Mouse (Mus musculus): ENCODE results near the gene March8. TPM values are rescaled to one million over a fixed set of nuclear protein-coding genes. Genes with fewer than 3 reads are reported as not detected.
"Not testable (repeated sequence)": the region's sequence is repeated elsewhere in the genome, so short reads cannot be mapped to it uniquely, and the experiment has no call there.

Gene March8
- polyA plus RNA-seq, 1 experiment from 2014 or later = 35.7 TPM

DNA sequence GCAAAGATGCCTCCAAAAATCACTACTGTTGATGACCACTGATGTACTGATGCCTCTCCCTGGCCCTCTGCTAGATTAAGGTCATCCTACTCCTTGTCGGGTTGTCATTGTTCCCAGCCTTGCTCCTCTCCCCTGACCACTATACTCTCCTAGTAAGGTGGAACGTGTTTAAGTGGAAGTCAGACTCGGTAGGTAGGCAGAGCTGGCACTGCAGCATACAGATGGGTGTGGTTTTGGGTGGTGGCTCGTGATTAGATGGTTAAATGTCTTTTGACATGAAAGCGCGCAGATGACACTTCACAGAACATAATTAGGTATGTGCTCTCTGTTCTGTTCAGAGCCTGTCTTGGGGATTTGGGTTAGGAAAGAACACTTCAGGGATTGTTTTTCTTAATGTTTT lies 12.8 kb downstream of the March8 start:
- H3K27me3 ChIP-seq (replicated peaks) = no peaks in the 10 kb centered on the region
- peaks cover 18% of the 10 kb centered on the region for H3K4me1 ChIP-seq (replicated peaks)
- H3K9me3 ChIP-seq (replicated peaks) = no peaks in the 10 kb centered on the region
- no peak overlapping the region for H3K4me3 ChIP-seq
- no peaks in the 10 kb centered on the region for H3K36me3 ChIP-seq
- peak; percentile 83 for ATAC-seq (ENCODE audit: insufficient number of reproducible peaks, low FRiP score)
- 0 out of 2 replicates have a peak overlapping the region, but pooled peaks have one; percentile 7 for H3K4me2 ChIP-seq
- WGBS = 70% methylated on average over 6 of the region's 6 CpGs
- H3K9ac ChIP-seq = no peak overlapping the region
- 0 out of 2 replicates have a peak overlapping the region, but pooled peaks have one; percentile 17 for H3K27ac ChIP-seq (ENCODE audit: poor library complexity, severe bottlenecking)

DNA sequence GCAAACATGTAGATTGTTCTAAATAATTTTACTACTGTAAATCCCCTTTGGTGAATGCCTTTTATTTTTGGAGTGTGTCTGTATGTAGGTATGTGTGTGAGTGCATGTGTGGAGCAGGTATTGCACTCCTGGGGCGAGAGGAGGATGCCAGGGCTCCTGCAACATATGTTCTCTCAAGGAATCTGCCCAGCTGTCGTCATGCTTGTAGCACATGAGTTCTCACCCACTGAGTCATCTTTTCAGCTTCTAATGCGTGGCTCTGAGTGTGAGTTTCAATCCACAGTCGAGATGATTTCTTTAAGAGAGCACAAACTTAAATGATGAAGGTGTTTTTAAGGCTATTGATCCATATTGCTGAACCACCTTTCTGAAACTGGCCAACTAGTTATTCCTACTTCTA lies 13.7 kb downstream of the March8 start:
- no peaks in the 10 kb centered on the region for H3K36me3 ChIP-seq
- no peak for ATAC-seq (ENCODE audit: insufficient number of reproducible peaks, low FRiP score)
- peaks cover 18% of the 10 kb centered on the region for H3K4me1 ChIP-seq (replicated peaks)
- H3K9me3 ChIP-seq (replicated peaks) = no peaks in the 10 kb centered on the region
- no peak overlapping the region for H3K27ac ChIP-seq (ENCODE audit: poor library complexity, severe bottlenecking)
- 74% methylated on average over 4 of the region's 4 CpGs for WGBS
- no peak overlapping the region for H3K4me3 ChIP-seq
- no peak overlapping the region for H3K4me2 ChIP-seq
- H3K9ac ChIP-seq = no peak overlapping the region
- H3K27me3 ChIP-seq (replicated peaks) = no peaks in the 10 kb centered on the region

DNA sequence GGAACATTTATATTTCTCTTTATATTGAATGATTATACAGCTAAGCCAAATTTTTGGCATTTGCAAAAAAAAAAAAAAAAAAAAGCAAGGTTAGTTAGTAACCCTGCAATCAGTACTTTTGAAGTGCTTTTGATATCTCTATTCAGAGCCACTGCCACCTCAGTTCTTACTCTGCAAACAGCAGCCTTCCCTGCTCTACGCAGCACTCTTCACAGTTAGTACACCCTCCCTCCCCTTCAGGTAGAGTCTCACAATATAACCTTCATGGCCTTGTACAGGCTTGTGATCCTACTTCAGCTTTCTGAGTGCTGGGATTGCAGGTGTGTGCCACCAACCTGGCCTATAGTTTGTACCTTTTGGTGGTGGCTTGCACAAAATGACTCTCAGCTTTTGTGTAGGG lies 15.6 kb downstream of the March8 start:
- Histone ChIP-seq H3K27me3 (replicated peaks) (no peaks in the 10 kb centered on the region), H3K4me3 (no peak overlapping the region), H3K9ac (no peak overlapping the region), H3K4me1 (replicated peaks) (peaks cover 18% of the 10 kb centered on the region), H3K27ac (ENCODE audit: poor library complexity, severe bottlenecking) (no peak overlapping the region), H3K9me3 (replicated peaks) (no peaks in the 10 kb centered on the region), H3K36me3 (no peaks in the 10 kb centered on the region), H3K4me2 (no peak overlapping the region)
- ATAC-seq (ENCODE audit: insufficient number of reproducible peaks, low FRiP score) = no peak
- WGBS = 77% methylated on average over 1 of the region's 1 CpGs

DNA sequence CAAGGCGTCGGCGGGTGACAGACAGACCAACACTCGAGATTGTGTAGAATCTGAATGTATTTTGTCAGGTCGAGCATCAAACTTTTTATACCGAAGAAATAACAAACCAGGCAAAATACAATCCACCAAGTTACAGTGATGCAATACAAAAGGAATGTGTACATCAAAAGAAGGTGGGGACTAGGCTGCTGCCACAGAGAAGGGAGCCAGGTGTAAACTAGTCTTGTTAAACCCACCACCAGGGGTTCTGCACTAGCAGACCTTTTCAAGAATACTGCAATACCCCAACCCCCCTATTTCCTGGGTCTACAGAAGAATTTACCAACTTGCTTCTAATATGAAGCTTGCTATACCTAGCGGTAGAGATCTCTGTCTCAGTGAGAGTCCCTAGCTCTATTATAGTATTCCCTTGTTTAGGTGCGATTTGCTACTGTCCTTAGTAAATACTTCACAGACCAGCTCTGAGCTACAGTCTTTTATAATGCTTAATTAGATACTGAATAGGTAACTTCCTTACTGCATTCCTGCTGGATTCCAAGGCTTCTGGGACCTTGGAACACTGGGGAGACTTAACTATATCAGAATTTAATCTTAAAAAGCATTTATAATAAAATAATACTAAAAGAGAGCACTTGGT lies 18.6 kb downstream of the March8 start:
- not testable (repeated sequence) for H3K9me3 ChIP-seq (replicated peaks); ATAC-seq (ENCODE audit: insufficient number of reproducible peaks, low FRiP score); H3K4me1 ChIP-seq (replicated peaks); H3K9ac ChIP-seq; H3K4me3 ChIP-seq; H3K27ac ChIP-seq (ENCODE audit: poor library complexity, severe bottlenecking); H3K36me3 ChIP-seq; H3K27me3 ChIP-seq (replicated peaks); H3K4me2 ChIP-seq
- WGBS = 71% methylated on average over 8 of the region's 8 CpGs

DNA sequence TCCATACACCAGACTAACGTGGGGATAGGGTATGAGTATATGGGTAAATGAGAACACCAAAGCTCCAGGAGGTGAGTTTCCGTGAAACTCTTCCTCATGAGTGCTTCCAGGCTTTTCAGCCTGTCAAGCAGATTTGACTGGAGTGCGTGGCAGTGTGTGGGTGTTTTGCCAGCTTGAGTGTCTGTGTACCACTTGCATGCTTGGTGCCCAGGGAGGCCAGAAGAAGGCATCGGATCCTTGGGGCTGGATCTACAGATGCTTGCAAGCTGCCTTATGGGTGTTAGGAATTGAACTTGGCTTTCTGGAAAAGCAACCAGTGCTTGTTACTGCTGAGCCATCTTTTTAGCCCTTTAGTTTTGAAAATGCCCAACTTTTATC lies 19.1 kb downstream of the March8 start:
- Histone ChIP-seq H3K4me1 (replicated peaks) (peaks cover 8% of the 10 kb centered on the region), H3K4me2 (no peak overlapping the region), H3K27me3 (replicated peaks) (no peaks in the 10 kb centered on the region), H3K9ac (no peak overlapping the region), H3K27ac (ENCODE audit: poor library complexity, severe bottlenecking) (no peak overlapping the region), H3K4me3 (no peak overlapping the region), H3K9me3 (replicated peaks) (no peaks in the 10 kb centered on the region), H3K36me3 (no peaks in the 10 kb centered on the region)
- no peak for ATAC-seq (ENCODE audit: insufficient number of reproducible peaks, low FRiP score)
- WGBS = 82% methylated on average over 4 of the region's 4 CpGs

DNA sequence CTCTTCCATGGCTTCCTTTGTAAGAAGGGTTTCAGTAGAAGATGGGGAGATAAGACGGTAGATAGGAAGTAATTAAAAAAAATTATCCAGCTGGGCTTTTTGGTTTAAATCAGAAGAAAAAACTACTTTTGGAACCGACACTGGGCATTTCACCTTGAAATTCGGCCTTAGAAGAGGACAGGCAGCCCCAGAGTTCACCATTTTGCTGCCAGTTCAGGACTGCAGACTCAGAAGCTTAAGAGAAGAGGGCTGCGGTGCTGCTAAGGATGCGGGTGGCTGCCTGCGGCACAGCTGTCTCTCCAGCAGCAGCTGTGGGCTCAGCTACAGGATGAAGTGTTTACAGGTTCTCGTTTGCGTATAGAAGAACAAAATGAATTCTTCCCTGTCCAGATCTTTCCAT lies 20.2 kb downstream of the March8 start:
- no peak for ATAC-seq (ENCODE audit: insufficient number of reproducible peaks, low FRiP score)

DNA sequence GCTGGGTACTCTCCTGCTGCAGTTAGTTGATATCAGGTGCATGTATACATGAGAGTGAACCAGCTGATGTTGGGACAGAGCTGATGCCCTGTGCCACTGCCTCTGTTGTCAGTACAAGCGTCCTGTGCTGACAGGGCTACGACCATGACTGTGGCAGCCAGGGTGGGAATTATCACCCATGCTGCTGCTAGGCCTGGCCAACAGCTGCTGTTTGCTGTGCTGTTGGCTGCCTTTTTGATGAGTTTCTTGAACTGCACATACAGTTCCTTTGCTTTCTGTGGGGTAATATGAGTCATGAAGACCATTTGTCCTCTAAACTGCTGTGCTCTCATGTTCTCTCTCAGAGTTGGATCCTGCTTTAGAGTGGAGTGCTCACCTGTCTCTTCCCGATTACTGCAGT lies 21.4 kb downstream of the March8 start:
- Histone ChIP-seq H3K4me1 (replicated peaks) (peaks cover 3% of the 10 kb centered on the region; the same call in 1 of the 2 replicates), H3K27me3 (replicated peaks) (no peaks in the 10 kb centered on the region), H3K4me2 (no peak overlapping the region), H3K36me3 (no peaks in the 10 kb centered on the region), H3K27ac (ENCODE audit: poor library complexity, severe bottlenecking) (no peak overlapping the region), H3K4me3 (no peak overlapping the region), H3K9me3 (replicated peaks) (no peaks in the 10 kb centered on the region), H3K9ac (no peak overlapping the region)
- ATAC-seq (ENCODE audit: insufficient number of reproducible peaks, low FRiP score) = no peak
- WGBS = 74% methylated on average over 3 of the region's 3 CpGs

More for the DNA sequence above, 20.2 kb downstream of the March8 start:
- 80% methylated on average over 8 of the region's 8 CpGs for WGBS
- Histone ChIP-seq H3K4me1 (replicated peaks) (peaks cover 6% of the 10 kb centered on the region), H3K36me3 (no peaks in the 10 kb centered on the region), H3K9ac (no peak overlapping the region), H3K9me3 (replicated peaks) (no peaks in the 10 kb centered on the region), H3K4me3 (no peak overlapping the region), H3K4me2 (no peak overlapping the region), H3K27me3 (replicated peaks) (no peaks in the 10 kb centered on the region), H3K27ac (ENCODE audit: poor library complexity, severe bottlenecking) (no peak overlapping the region)

DNA sequence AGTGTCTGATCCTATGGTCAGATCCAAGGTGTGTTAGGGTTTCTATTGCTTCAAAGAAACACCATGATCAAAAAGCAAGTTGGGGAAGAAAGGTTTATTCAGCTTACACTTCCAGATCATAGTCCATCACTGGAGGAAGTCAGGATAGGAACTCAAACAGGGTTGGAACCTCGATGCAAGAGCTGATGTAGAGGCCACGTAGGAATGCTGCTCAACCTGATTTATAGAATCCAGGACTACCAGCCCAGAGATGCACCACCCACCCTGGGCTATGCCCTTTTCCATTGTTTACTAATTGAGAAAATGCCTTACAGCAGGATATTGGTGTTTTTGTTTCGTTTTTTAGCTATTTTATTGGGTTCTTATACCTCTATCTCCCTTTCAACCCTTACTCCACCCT lies 23.6 kb downstream of the March8 start:
- no peak overlapping the region for H3K9ac ChIP-seq
- 88% methylated on average over 3 of the region's 3 CpGs for WGBS
- no peaks in the 10 kb centered on the region for H3K27me3 ChIP-seq (replicated peaks)
- H3K27ac ChIP-seq (ENCODE audit: poor library complexity, severe bottlenecking) = no peak overlapping the region
- H3K4me1 ChIP-seq (replicated peaks) = peaks cover 3% of the 10 kb centered on the region; the same call in 1 of the 2 replicates
- no peak for ATAC-seq (ENCODE audit: insufficient number of reproducible peaks, low FRiP score)
- no peaks in the 10 kb centered on the region for H3K36me3 ChIP-seq
- H3K4me2 ChIP-seq = no peak overlapping the region
- no peak overlapping the region for H3K4me3 ChIP-seq
- no peaks in the 10 kb centered on the region for H3K9me3 ChIP-seq (replicated peaks)

DNA sequence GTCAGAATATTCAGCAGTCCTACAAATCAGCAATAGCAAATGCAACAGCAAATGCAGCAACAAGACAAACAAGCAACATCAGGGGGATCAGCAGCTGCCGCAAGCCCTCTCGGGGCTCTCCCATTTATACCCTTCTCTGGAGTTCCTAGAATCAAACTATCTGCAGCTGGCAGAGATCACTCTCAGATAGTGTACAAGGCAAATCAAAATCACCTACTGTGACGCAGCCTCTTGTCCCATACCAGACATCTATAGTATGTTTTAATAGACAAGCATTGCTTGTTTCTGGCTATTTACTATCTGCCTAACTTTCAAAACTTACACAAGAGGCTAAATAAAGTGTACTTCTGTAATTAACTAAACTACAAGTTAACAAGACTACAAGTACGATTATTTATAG lies 24.2 kb downstream of the March8 start:
- ATAC-seq (ENCODE audit: insufficient number of reproducible peaks, low FRiP score) = no peak
- 87% methylated on average over 4 of the region's 4 CpGs for WGBS
- Histone ChIP-seq H3K9me3 (replicated peaks) (no peaks in the 10 kb centered on the region), H3K36me3 (no peaks in the 10 kb centered on the region), H3K4me3 (no peak overlapping the region), H3K27me3 (replicated peaks) (no peaks in the 10 kb centered on the region), H3K4me2 (no peak overlapping the region), H3K27ac (ENCODE audit: poor library complexity, severe bottlenecking) (no peak overlapping the region), H3K9ac (no peak overlapping the region), H3K4me1 (replicated peaks) (peaks cover 3% of the 10 kb centered on the region; the same call in 1 of the 2 replicates)

DNA sequence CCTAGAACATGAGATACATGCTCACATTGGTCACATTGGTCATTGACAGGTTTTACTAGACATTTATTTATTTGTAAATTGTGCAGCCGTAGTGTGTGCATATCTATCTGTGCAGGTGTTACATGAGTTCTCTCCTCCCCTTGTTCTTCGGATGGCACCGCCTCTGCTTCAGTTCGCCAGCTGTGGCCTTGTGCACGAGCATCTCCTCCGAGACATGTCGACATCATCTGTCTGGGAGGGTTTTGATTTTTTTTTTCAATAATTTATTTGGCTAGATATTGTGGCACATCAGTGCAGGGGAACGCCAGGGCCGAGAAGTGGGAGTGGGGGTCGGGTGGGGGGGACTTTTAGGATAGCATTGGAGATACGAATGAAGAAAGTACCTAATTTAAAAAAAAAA lies 30.1 kb downstream of the March8 start:
- WGBS = 84% methylated on average over 11 of the region's 11 CpGs
- no peak overlapping the region for H3K27ac ChIP-seq (ENCODE audit: poor library complexity, severe bottlenecking)
- H3K36me3 ChIP-seq = no peaks in the 10 kb centered on the region
- no peak overlapping the region for H3K4me3 ChIP-seq
- peaks cover 13% of the 10 kb centered on the region for H3K4me1 ChIP-seq (replicated peaks)
- H3K27me3 ChIP-seq (replicated peaks) = no peaks in the 10 kb centered on the region
- no peak overlapping the region for H3K4me2 ChIP-seq
- no peaks in the 10 kb centered on the region for H3K9me3 ChIP-seq (replicated peaks)
- no peak for ATAC-seq (ENCODE audit: insufficient number of reproducible peaks, low FRiP score)
- no peak overlapping the region for H3K9ac ChIP-seq

DNA sequence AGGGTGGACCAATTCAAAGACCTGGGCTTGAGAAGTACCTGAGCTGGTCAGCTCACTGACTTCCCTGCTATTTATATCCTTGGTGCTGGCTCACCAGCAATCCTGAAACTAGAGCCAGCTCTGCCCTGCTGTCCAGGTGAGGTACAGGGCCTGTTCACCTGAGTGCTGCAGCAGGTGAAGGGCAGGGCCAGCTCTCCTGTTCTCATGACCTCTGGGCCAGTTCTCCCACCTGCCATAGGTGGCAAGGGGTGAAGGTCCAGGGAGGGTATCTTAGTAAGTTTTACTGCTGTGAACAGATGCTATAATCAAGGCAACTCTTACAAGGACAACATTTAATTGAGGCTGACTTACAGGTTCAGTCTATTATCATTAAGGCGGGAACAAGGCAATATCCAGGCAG lies 32.0 kb downstream of the March8 start:
- H3K4me1 ChIP-seq (replicated peaks) = peaks cover 17% of the 10 kb centered on the region
- ATAC-seq (ENCODE audit: insufficient number of reproducible peaks, low FRiP score) = no peak
- H3K27ac ChIP-seq (ENCODE audit: poor library complexity, severe bottlenecking) = no peak overlapping the region; the same call in 1 of the 2 replicates
- H3K4me2 ChIP-seq = no peak overlapping the region
- no peak overlapping the region for H3K9ac ChIP-seq
- H3K9me3 ChIP-seq (replicated peaks) = no peaks in the 10 kb centered on the region
- H3K4me3 ChIP-seq = no peak overlapping the region
- WGBS = 88% methylated on average over 1 of the region's 1 CpGs
- no peaks in the 10 kb centered on the region for H3K36me3 ChIP-seq
- no peaks in the 10 kb centered on the region for H3K27me3 ChIP-seq (replicated peaks)
